ENCODE assay signal across 11 mouse cellular contexts in the genomic region with DNA sequence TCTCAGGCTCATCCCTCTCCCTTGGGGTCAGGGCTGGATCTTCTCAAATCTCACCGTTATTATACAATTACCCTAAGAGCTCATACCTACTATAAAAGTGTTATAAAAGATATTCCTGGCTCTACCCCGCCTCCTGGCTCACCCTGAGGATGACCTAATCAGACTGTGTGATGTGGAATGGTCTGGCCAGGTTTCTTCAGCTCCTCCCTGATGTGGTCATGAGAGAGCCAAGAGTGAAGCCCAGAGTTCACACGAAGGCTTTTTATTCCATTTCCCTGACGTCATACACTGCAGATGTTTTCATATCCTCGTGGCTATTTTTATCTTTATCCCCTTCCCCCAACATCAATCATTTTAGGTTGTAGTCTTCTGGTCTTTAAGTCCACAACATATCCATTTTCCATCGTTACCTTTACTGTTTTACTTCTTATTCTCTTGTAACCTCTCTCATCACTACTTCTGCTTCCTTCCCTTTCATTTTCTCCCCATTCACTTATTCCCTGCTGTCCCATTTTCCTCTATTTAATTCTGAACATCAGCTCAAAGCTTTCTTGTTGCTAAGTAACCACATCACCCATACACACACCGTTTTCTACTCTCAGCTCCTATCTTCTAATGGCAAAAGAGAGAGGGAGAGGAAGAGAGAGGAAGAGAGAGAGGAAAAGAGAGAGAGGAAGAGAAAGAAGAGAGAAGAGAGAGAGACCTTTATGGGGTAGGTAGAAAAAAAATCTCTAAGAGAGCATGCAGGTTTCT. TPM values are rescaled to one million over a fixed set of nuclear protein-coding genes. Genes with fewer than 3 reads are reported as not detected.
DNase-seq lines count a peak whose midpoint lies in the region; ATAC-seq lines count a peak whose summit lies in the region.
"Had no signal": no experiment of that assay in that cellular context is flagged by ENCODE, and none has a peak within 500 bp of the region (broad histone marks: within the 10 kb centered on the region; RNA-seq: fewer than 3 reads in every experiment).

No protein-coding gene starts in this region.

- no peaks in the 10 kb centered on the region for H3K27me3 ChIP-seq in forebrain, embryonic 13.5 days
- 0 out of 2 replicates have a peak, but pooled peaks cover 3% of the 10 kb centered on the region for H3K27me3 ChIP-seq in forebrain, embryonic 12.5 days
- no peaks in the 10 kb centered on the region for H3K27me3 ChIP-seq in midbrain, embryonic 15.5 days (replicated peaks)
- no peaks in the 10 kb centered on the region for H3K27me3 ChIP-seq in midbrain, embryonic 10.5 days (ENCODE audit: low read depth, poor library complexity, severe bottlenecking)
- H3K27me3 ChIP-seq in heart, embryonic 15.5 days: no peaks in the 10 kb centered on the region
- no peaks in the 10 kb centered on the region for H3K27me3 ChIP-seq in neural tube, embryonic 15.5 days (replicated peaks)
- H3K27me3 ChIP-seq: embryonic facial prominence, embryonic 13.5 days; hindbrain, embryonic 12.5 days had no signal

- no peaks in the 10 kb centered on the region for H3K9me3 ChIP-seq in forebrain, embryonic 13.5 days (replicated peaks)
- H3K9me3 ChIP-seq in forebrain, embryonic 12.5 days: no peaks in the 10 kb centered on the region
- no peaks in the 10 kb centered on the region for H3K9me3 ChIP-seq in midbrain, embryonic 15.5 days
- H3K9me3 ChIP-seq in midbrain, embryonic 10.5 days (replicated peaks): no peaks in the 10 kb centered on the region
- H3K9me3 ChIP-seq in heart, embryonic 15.5 days (replicated peaks): no peaks in the 10 kb centered on the region
- no peaks in the 10 kb centered on the region for H3K9me3 ChIP-seq in neural tube, embryonic 15.5 days (replicated peaks)
- H3K9me3 ChIP-seq: embryonic facial prominence, embryonic 13.5 days; hindbrain, embryonic 12.5 days had no signal

- no peaks in the 10 kb centered on the region for H3K36me3 ChIP-seq in forebrain, embryonic 13.5 days (ENCODE audit: poor library complexity, severe bottlenecking)
- H3K36me3 ChIP-seq in forebrain, embryonic 12.5 days (replicated peaks): no peaks in the 10 kb centered on the region
- H3K36me3 ChIP-seq in midbrain, embryonic 15.5 days (replicated peaks): no peaks in the 10 kb centered on the region
- no peaks in the 10 kb centered on the region for H3K36me3 ChIP-seq in midbrain, embryonic 10.5 days
- H3K36me3 ChIP-seq in heart, embryonic 15.5 days: no peaks in the 10 kb centered on the region
- no peaks in the 10 kb centered on the region for H3K36me3 ChIP-seq in neural tube, embryonic 15.5 days
- H3K36me3 ChIP-seq: embryonic facial prominence, embryonic 13.5 days; hindbrain, embryonic 12.5 days had no signal

- DNase-seq in midbrain, embryonic 10.5 days (ENCODE audit: low spot score): no peak
- DNase-seq in kidney, adult 11 months: no peak

- H3K4me3 ChIP-seq in forebrain, embryonic 13.5 days: no peak overlapping the region
- no peak overlapping the region for H3K4me3 ChIP-seq in forebrain, embryonic 12.5 days (replicated peaks)
- no peak overlapping the region for H3K4me3 ChIP-seq in midbrain, embryonic 15.5 days
- H3K4me3 ChIP-seq in midbrain, embryonic 10.5 days: no peak overlapping the region
- no peak overlapping the region for H3K4me3 ChIP-seq in heart, embryonic 15.5 days
- no peak overlapping the region for H3K4me3 ChIP-seq in neural tube, embryonic 15.5 days (replicated peaks)
- H3K4me3 ChIP-seq: embryonic facial prominence, embryonic 13.5 days; hindbrain, embryonic 12.5 days had no signal

- H3K4me2 ChIP-seq in forebrain, embryonic 13.5 days: no peak overlapping the region
- H3K4me2 ChIP-seq in forebrain, embryonic 12.5 days: no peak overlapping the region
- H3K4me2 ChIP-seq in midbrain, embryonic 15.5 days: no peak overlapping the region
- H3K4me2 ChIP-seq in heart, embryonic 15.5 days: no peak overlapping the region
- H3K4me2 ChIP-seq in neural tube, embryonic 15.5 days: no peak overlapping the region
- H3K4me2 ChIP-seq: embryonic facial prominence, embryonic 13.5 days; hindbrain, embryonic 12.5 days had no signal

- ATAC-seq in forebrain, embryonic 13.5 days: no peak
- no peak for ATAC-seq in forebrain, embryonic 12.5 days (ENCODE audit: low FRiP score)
- ATAC-seq in midbrain, embryonic 15.5 days (replicated peaks): peak; percentile 68; the same call in 1 of the 2 replicates
- peak; percentile 64; the same call in 1 of the 2 replicates for ATAC-seq in heart, embryonic 15.5 days (replicated peaks; ENCODE audit: insufficient number of reproducible peaks, insufficient read depth, low FRiP score, low read depth)
- peak; percentile 79 for ATAC-seq in neural tube, embryonic 15.5 days (ENCODE audit: low FRiP score)
- no peak for ATAC-seq in cerebellum, adult (ENCODE audit: insufficient number of reproducible peaks, low FRiP score, low TSS enrichment)

- H3K9ac ChIP-seq in forebrain, embryonic 13.5 days: no peak overlapping the region
- no peak overlapping the region for H3K9ac ChIP-seq in forebrain, embryonic 12.5 days
- H3K9ac ChIP-seq in midbrain, embryonic 15.5 days: no peak overlapping the region
- no peak overlapping the region for H3K9ac ChIP-seq in heart, embryonic 15.5 days
- H3K9ac ChIP-seq in neural tube, embryonic 15.5 days (replicated peaks): no peak overlapping the region
- H3K9ac ChIP-seq: embryonic facial prominence, embryonic 13.5 days; hindbrain, embryonic 12.5 days had no signal

- WGBS in forebrain, embryonic 13.5 days: 63% methylated on average over 7 of the region's 7 CpGs
- 71% methylated on average over 7 of the region's 7 CpGs for WGBS in forebrain, embryonic 12.5 days
- 67% methylated on average over 7 of the region's 7 CpGs for WGBS in midbrain, embryonic 15.5 days
- 84% methylated on average over 7 of the region's 7 CpGs for WGBS in midbrain, embryonic 10.5 days
- WGBS in heart, embryonic 15.5 days: 33% methylated on average over 7 of the region's 7 CpGs
- 56% methylated on average over 7 of the region's 7 CpGs for WGBS in neural tube, embryonic 15.5 days

- 0 out of 2 replicates have a peak overlapping the region, but pooled peaks have one; percentile 60 for H3K27ac ChIP-seq in forebrain, embryonic 13.5 days
- no peak overlapping the region for H3K27ac ChIP-seq in forebrain, embryonic 12.5 days
- 0 out of 2 replicates have a peak overlapping the region, but pooled peaks have one; percentile 56 for H3K27ac ChIP-seq in midbrain, embryonic 15.5 days
- H3K27ac ChIP-seq in midbrain, embryonic 10.5 days (replicated peaks): no peak overlapping the region
- 0 out of 2 replicates have a peak overlapping the region, but pooled peaks have one; percentile 26 for H3K27ac ChIP-seq in heart, embryonic 15.5 days
- peak overlapping the region; percentile 54; the same call in 1 of the 2 replicates for H3K27ac ChIP-seq in neural tube, embryonic 15.5 days (replicated peaks)
- H3K27ac ChIP-seq: hindbrain, embryonic 12.5 days; macrophage had no signal

- H3K4me1 ChIP-seq in forebrain, embryonic 13.5 days: peaks cover 25% of the 10 kb centered on the region
- H3K4me1 ChIP-seq in forebrain, embryonic 12.5 days: peaks cover 7% of the 10 kb centered on the region; the same call in 1 of the 2 replicates
- H3K4me1 ChIP-seq in midbrain, embryonic 15.5 days: peaks cover 18% of the 10 kb centered on the region
- no peaks in the 10 kb centered on the region for H3K4me1 ChIP-seq in midbrain, embryonic 10.5 days
- H3K4me1 ChIP-seq in heart, embryonic 15.5 days (replicated peaks): peaks cover 16% of the 10 kb centered on the region
- peaks cover 15% of the 10 kb centered on the region for H3K4me1 ChIP-seq in neural tube, embryonic 15.5 days

RNA-seq across cellular contexts. Expression of a gene that starts 49.1 kb away (rescaled TPM):
- 5.6 and 5.9 TPM in 2 replicates for polyA plus RNA-seq in forebrain, embryonic 13.5 days (2015; fragmentation: Nextera tagmentation; extraction: Ambion mirVana)
- 5.3 TPM in 2 replicates for polyA plus RNA-seq in forebrain, embryonic 12.5 days (2016; fragmentation: Nextera tagmentation; extraction: Ambion mirVana)
- 4.9 and 6.6 TPM in 2 replicates for polyA plus RNA-seq in midbrain, embryonic 15.5 days (2015; fragmentation: Nextera tagmentation; extraction: Ambion mirVana)
- 2.7 and 3.9 TPM in 2 replicates for polyA plus RNA-seq in midbrain, embryonic 10.5 days (2016; fragmentation: Nextera tagmentation; extraction: Ambion mirVana)
- 5.1 TPM in 2 replicates for polyA plus RNA-seq in heart, embryonic 15.5 days (2015; fragmentation: Nextera tagmentation; extraction: Ambion mirVana)
- 4.8 and 5.0 TPM in 2 replicates for polyA plus RNA-seq in neural tube, embryonic 15.5 days (2015; fragmentation: Nextera tagmentation; extraction: Ambion mirVana)

Comparison
In these comparisons a context has a peak if more than half of its experiments do, and no peak if none do; other contexts are left out.
1. H3K27ac ChIP-seq: peak in forebrain, embryonic 13.5 days (single experiment), midbrain, embryonic 15.5 days (single experiment), heart, embryonic 15.5 days (single experiment) and neural tube, embryonic 15.5 days (single experiment); none in forebrain, embryonic 12.5 days (single experiment) and midbrain, embryonic 10.5 days (single experiment).
2. ATAC-seq: peak in midbrain, embryonic 15.5 days (single experiment), heart, embryonic 15.5 days (single experiment) and neural tube, embryonic 15.5 days (single experiment); none in forebrain, embryonic 13.5 days (single experiment), forebrain, embryonic 12.5 days (single experiment) and cerebellum, adult (single experiment).